Mouse (Mus musculus) midbrain, postnatal 0 days (tissue): ENCODE results near the gene Ccdc88c. TPM values are rescaled to one million over a fixed set of nuclear protein-coding genes. Genes with fewer than 3 reads are reported as not detected.

Experiments
- ATAC-seq: fragments of 200-750 bp; cut with Nextera tagmentation; 2 replicates; pipeline ENCODE4 v1.8.0; 2017; ENCODE audit warnings: moderate number of reproducible peaks, mild to moderate bottlenecking, moderate TSS enrichment, moderate library complexity; ENCODE audit not compliant: low FRiP score
- DNase-seq: peaks from one replicate; pipeline ENCODE4 v3.0.0-alpha.2; 2015; ENCODE audit warnings: low spot score
- H3K27ac ChIP-seq: fragments of 300-500 bp; sonication (generic); 2 replicates; pipeline ENCODE4 v1.5.1; 2014; ENCODE audit warnings: low read depth, mild to moderate bottlenecking, low read length, mixed read lengths
- H3K27me3 ChIP-seq: fragments of 300-500 bp; sonication (generic); 2 replicates; pipeline ENCODE4 v1.6.1; 2014; ENCODE audit warnings: low read length, control low read depth, mixed read lengths; ENCODE audit not compliant: insufficient read depth
- H3K36me3 ChIP-seq: fragments of 300-500 bp; sonication (generic); 2 replicates; pipeline ENCODE4 v1.6.1; 2014; ENCODE audit warnings: low read length, control low read depth, mixed read lengths; ENCODE audit not compliant: insufficient read depth
- H3K4me1 ChIP-seq: fragments of 300-500 bp; sonication (generic); 2 replicates; pipeline ENCODE4 v1.6.1; 2014; ENCODE audit warnings: mild to moderate bottlenecking, control low read depth, antibody characterized with exemption, low read length, mixed read lengths; ENCODE audit not compliant: insufficient read depth
- H3K4me2 ChIP-seq: fragments of 300-500 bp; sonication (generic); 2 replicates; pipeline ENCODE4 v1.6.1; 2014; ENCODE audit warnings: low read depth, mild to moderate bottlenecking, low read length, mixed read lengths; ENCODE audit not compliant: poor library complexity, severe bottlenecking
- H3K4me3 ChIP-seq: fragments of 300-500 bp; sonication (generic); 2 replicates; pipeline ENCODE4 v1.5.1; 2014; ENCODE audit warnings: low read depth, mild to moderate bottlenecking, low read length, moderate library complexity
- H3K9ac ChIP-seq: fragments of 300-500 bp; sonication (generic); replicated peaks from 2 replicates; pipeline ENCODE4 v1.6.1; 2014; ENCODE audit warnings: mild to moderate bottlenecking, low read length, moderate library complexity, mixed read lengths; ENCODE audit not compliant: poor library complexity, severe bottlenecking
- H3K9me3 ChIP-seq: fragments of 300-500 bp; sonication (generic); 2 replicates; pipeline ENCODE4 v1.6.1; 2016; ENCODE audit warnings: low read length, control low read depth
- CTCF ChIP-seq: IDR thresholded peaks from 2 replicates; pipeline ENCODE4 v1.5.1; 2016; ENCODE audit warnings: antibody characterized with exemption, mild to moderate bottlenecking
- WGBS: fragments of 180-500 bp; shearing (Covaris S2); extraction: QIAGEN DNeasy Blood & Tissue Kit; methylation state at CpG from one replicate; pipeline ENCODE4 v1.1.7; 2014; 5-methylcytosine and 5-hydroxymethylcytosine counted together
- polyA plus RNA-seq: library from polyadenylated mRNA; unstranded; fragments of >200 nt; fragmentation: Nextera tagmentation; extraction: Ambion mirVana; gene quantifications from 2 replicates; pipeline ENCODE4 v1.2.1, GENCODE M21; 2015
- total RNA-seq: library from RNA; depleted of rRNA; stranded (reverse); fragments of >200 nt; gene quantifications from 2 replicates; pipeline ENCODE4 v1.2.3, GENCODE M21; 2014

Ccdc88c gene
- total and polyA plus RNA-seq, 2 experiments from 2014 or later: 12.6 to 24.8 TPM

- TF ChIP-seq CTCF: no peak
- WGBS: 74% methylated on average over 21 of the region's 21 CpGs
- ATAC-seq (no peak), DNase-seq (peak; percentile 28)
- Histone ChIP-seq H3K27me3 (no peaks in the 10 kb centered on the region), H3K4me2 (no peak overlapping the region), H3K27ac (no peak overlapping the region), H3K4me3 (no peak overlapping the region), H3K9me3 (no peaks in the 10 kb centered on the region), H3K4me1 (no peaks in the 10 kb centered on the region), H3K9ac (no peak overlapping the region), H3K36me3 (peaks cover 30% of the 10 kb centered on the region)
Observed at GRCm38 (mm10) chr12:100937441-100938360, 91.2 kb downstream of the Ccdc88c start.

GRCm38 (mm10) chr12:100936737-100937136 is 92.1 kb downstream of the Ccdc88c start:
- H3K4me1 ChIP-seq: no peaks in the 10 kb centered on the region
- 89% methylated on average over 4 of the region's 4 CpGs for WGBS
- ATAC-seq: no peak
- no peak overlapping the region for H3K27ac ChIP-seq
- peaks cover 30% of the 10 kb centered on the region for H3K36me3 ChIP-seq
- H3K27me3 ChIP-seq: no peaks in the 10 kb centered on the region
- no peak for TF ChIP-seq CTCF
- no peak for DNase-seq
- no peak overlapping the region for H3K4me2 ChIP-seq
- H3K9me3 ChIP-seq: no peaks in the 10 kb centered on the region
- H3K4me3 ChIP-seq: no peak overlapping the region
- no peak overlapping the region for H3K9ac ChIP-seq

GRCm38 (mm10) chr12:100936116-100936515 is 92.7 kb downstream of the Ccdc88c start:
- peak; percentile 88 for TF ChIP-seq CTCF
- no peaks in the 10 kb centered on the region for H3K9me3 ChIP-seq
- H3K36me3 ChIP-seq: peaks cover 26% of the 10 kb centered on the region

GRCm38 (mm10) chr12:100934796-100935195 is 94.1 kb downstream of the Ccdc88c start:
- no peak for ATAC-seq
- peaks cover 22% of the 10 kb centered on the region for H3K36me3 ChIP-seq
- H3K9ac ChIP-seq: no peak overlapping the region
- no peak overlapping the region for H3K4me3 ChIP-seq
- H3K27ac ChIP-seq: no peak overlapping the region
- no peak overlapping the region for H3K4me2 ChIP-seq
- no peaks in the 10 kb centered on the region for H3K4me1 ChIP-seq
- H3K9me3 ChIP-seq: no peaks in the 10 kb centered on the region
- 87% methylated on average over 5 of the region's 5 CpGs for WGBS
- TF ChIP-seq CTCF: no peak
- H3K27me3 ChIP-seq: no peaks in the 10 kb centered on the region
- no peak for DNase-seq

More at GRCm38 (mm10) chr12:100936116-100936515, 92.7 kb downstream of the Ccdc88c start:
- Histone ChIP-seq H3K27me3 (no peaks in the 10 kb centered on the region), H3K27ac (no peak overlapping the region), H3K4me3 (no peak overlapping the region), H3K4me2 (no peak overlapping the region), H3K9ac (no peak overlapping the region), H3K4me1 (no peaks in the 10 kb centered on the region)
- WGBS: 9% methylated on average over 2 of the region's 2 CpGs
- ATAC-seq: peak; percentile 57
- peak; percentile 80 for DNase-seq

- DNase-seq (no peak), ATAC-seq (no peak)
- H3K27ac ChIP-seq: no peak overlapping the region
- H3K4me1 ChIP-seq: no peaks in the 10 kb centered on the region
- H3K4me3 ChIP-seq: no peak overlapping the region
- no peaks in the 10 kb centered on the region for H3K9me3 ChIP-seq
- peaks cover 32% of the 10 kb centered on the region for H3K36me3 ChIP-seq
- no peak overlapping the region for H3K9ac ChIP-seq
- 95% methylated on average over 14 of the region's 14 CpGs for WGBS
- H3K4me2 ChIP-seq: no peak overlapping the region
- TF ChIP-seq CTCF: no peak
- no peaks in the 10 kb centered on the region for H3K27me3 ChIP-seq
Observed at GRCm38 (mm10) chr12:100931653-100932052, 97.2 kb downstream of the Ccdc88c start.

GRCm38 (mm10) chr12:100928286-100928685 is 100.6 kb downstream of the Ccdc88c start:
- no peak overlapping the region for H3K4me2 ChIP-seq
- DNase-seq (no peak), ATAC-seq (no peak)
- peaks cover 35% of the 10 kb centered on the region for H3K36me3 ChIP-seq
- TF ChIP-seq CTCF: no peak
- no peaks in the 10 kb centered on the region for H3K9me3 ChIP-seq
- no peaks in the 10 kb centered on the region for H3K27me3 ChIP-seq
- H3K27ac ChIP-seq: no peak overlapping the region
- H3K9ac ChIP-seq: no peak overlapping the region
- no peaks in the 10 kb centered on the region for H3K4me1 ChIP-seq
- 97% methylated on average over 9 of the region's 9 CpGs for WGBS
- no peak overlapping the region for H3K4me3 ChIP-seq
